Mouse (Mus musculus) E14TG2a.4 (cell line): Measurements from ENCODE around the gene Stag3.

Source experiments
- CTCF ChIP-seq: conservative IDR thresholded peaks from 2 replicates; pipeline ENCODE4 v1.5.1; 2014; ENCODE audit warnings: low read length
- NANOG ChIP-seq: IDR thresholded peaks from 2 replicates; pipeline ENCODE4 v1.6.1; 2014; ENCODE audit warnings: borderline replicate concordance, low read length, mixed read lengths

GRCm38 (mm10) chr5:138258078-138258477 lies 22.0 kb upstream of the Stag3 start:
- no peak for TF ChIP-seq CTCF
- no peak for TF ChIP-seq NANOG
